Mouse (Mus musculus): Measurements from ENCODE around the gene Rps6ka1. TPM values are rescaled to one million over a fixed set of nuclear protein-coding genes. Genes with fewer than 3 reads are reported as not detected.
"Not testable (repeated sequence)": the region's sequence is repeated elsewhere in the genome, so short reads cannot be mapped to it uniquely, and the experiment has no call there.

The Rps6ka1 gene
- 10 to 100 TPM in 1 of 2 experiments, 1 to 10 TPM in 1; 9.1 to 10.7 TPM for total RNA-seq (2021)

- DNase-seq: peak; percentile 68
Measured at GRCm38 (mm10) chr4:133887672-133888453, at the start of gene Rps6ka1. Gene Rps6ka1, minus strand, starts transcription at chr4:133887797.

GRCm38 (mm10) chr4:133931785-133932184 is 44.2 kb upstream of the Rps6ka1 start:
- no peak for DNase-seq

- DNase-seq: peak; percentile 18
Measured at GRCm38 (mm10) chr4:133931349-133931748, 43.8 kb upstream of the Rps6ka1 start.

GRCm38 (mm10) chr4:133929278-133929670 is 41.7 kb upstream of the Rps6ka1 start:
- no peak for DNase-seq

- peak; percentile 15 for DNase-seq
Measured at GRCm38 (mm10) chr4:133928576-133929277, 41.1 kb upstream of the Rps6ka1 start.

GRCm38 (mm10) chr4:133925204-133925603 is 37.6 kb upstream of the Rps6ka1 start:
- DNase-seq: no peak

- DNase-seq: no peak
Measured at GRCm38 (mm10) chr4:133923743-133924142, 36.1 kb upstream of the Rps6ka1 start.

GRCm38 (mm10) chr4:133918093-133918825 is 30.7 kb upstream of the Rps6ka1 start:
- DNase-seq: peak; percentile 35

- no peak for DNase-seq
Measured at GRCm38 (mm10) chr4:133911983-133912382, 24.4 kb upstream of the Rps6ka1 start.

- peak; percentile 96 for DNase-seq
Measured at GRCm38 (mm10) chr4:133910236-133911211, 22.9 kb upstream of the Rps6ka1 start.

- DNase-seq: no peak
Measured at GRCm38 (mm10) chr4:133908051-133908450, 20.5 kb upstream of the Rps6ka1 start.

GRCm38 (mm10) chr4:133907086-133907485 is 19.5 kb upstream of the Rps6ka1 start:
- DNase-seq: no peak

GRCm38 (mm10) chr4:133906336-133906735 is 18.7 kb upstream of the Rps6ka1 start:
- not testable (repeated sequence) for DNase-seq

- no peak for DNase-seq
Measured at GRCm38 (mm10) chr4:133905167-133905566, 17.6 kb upstream of the Rps6ka1 start.

- no peak for DNase-seq
Measured at GRCm38 (mm10) chr4:133904326-133904725, 16.7 kb upstream of the Rps6ka1 start.

GRCm38 (mm10) chr4:133903372-133903771 is 15.8 kb upstream of the Rps6ka1 start:
- DNase-seq: peak; percentile 13

GRCm38 (mm10) chr4:133902510-133902909 is 14.9 kb upstream of the Rps6ka1 start:
- DNase-seq: no peak

GRCm38 (mm10) chr4:133900887-133901286 is 13.3 kb upstream of the Rps6ka1 start:
- DNase-seq: no peak

GRCm38 (mm10) chr4:133900352-133900751 is 12.8 kb upstream of the Rps6ka1 start:
- DNase-seq: no peak

GRCm38 (mm10) chr4:133899241-133899800 is 11.7 kb upstream of the Rps6ka1 start:
- no peak for DNase-seq

- no peak for DNase-seq
Measured at GRCm38 (mm10) chr4:133898151-133898550, 10.6 kb upstream of the Rps6ka1 start.

Data from heart, postnatal 4 days (tissue).